Mouse (Mus musculus) thymus, adult 2 months (tissue): Measurements from ENCODE around the gene Dmp1.

Source experiments
- CTCF ChIP-seq: fragments of 200-500 bp; IDR thresholded peaks from 2 replicates; pipeline ENCODE4 v1.5.1; 2012; ENCODE audit warnings: mild to moderate bottlenecking, control low read depth, low read length, moderate library complexity, borderline replicate concordance; ENCODE audit not compliant: control insufficient read depth, poor library complexity, insufficient read depth; ENCODE audit errors: extremely low read depth
- POLR2A ChIP-seq: fragments of 200-500 bp; IDR thresholded peaks from 2 replicates; pipeline ENCODE4 v1.6.1; 2012; ENCODE audit warnings: mild to moderate bottlenecking, low read length, control low read depth, moderate library complexity; ENCODE audit not compliant: control insufficient read depth, poor library complexity, insufficient read depth; ENCODE audit errors: extremely low read depth

GRCm38 (mm10) chr5:104157701-104158100 lies 44.7 kb upstream of the Dmp1 start:
- TF ChIP-seq POLR2A, result no peak
- TF ChIP-seq CTCF, result no peak
